Mouse (Mus musculus) megakaryocyte, embryonic 14.5 days (primary cell): Measurements from ENCODE around the gene Aldh16a1.

Experiments
- FLI1 ChIP-seq: IDR thresholded peaks from 2 replicates; pipeline ENCODE4 v1.6.1; 2012; ENCODE audit warnings: low read length, inconsistent platforms, mixed read lengths
- GATA1 ChIP-seq: IDR thresholded peaks from 3 replicates; pipeline ENCODE4 v1.6.1; 2012; ENCODE audit warnings: mixed read lengths, low read length, inconsistent platforms, borderline replicate concordance

DNA sequence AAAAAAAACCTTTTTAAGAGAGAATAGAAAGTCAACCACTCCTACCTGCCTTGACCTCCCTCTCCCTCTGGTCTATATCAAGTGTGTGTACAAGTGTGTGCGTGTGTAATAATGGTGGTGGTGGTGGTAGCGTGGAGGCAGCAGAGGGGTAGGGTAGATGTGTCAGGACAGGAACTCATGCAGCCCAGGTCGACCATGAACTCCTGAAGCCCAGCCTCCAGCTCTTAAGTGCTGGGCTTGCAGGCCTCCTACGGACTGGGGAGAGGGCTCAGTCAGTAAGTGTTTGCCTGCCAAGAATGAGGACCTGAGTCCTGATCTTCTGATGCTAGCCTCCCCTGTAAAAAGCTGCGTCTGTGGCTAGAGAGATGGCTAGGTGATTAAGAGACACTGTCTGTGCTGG is 49.4 kb downstream of the Aldh16a1 start:
- TF ChIP-seq GATA1 (no peak), FLI1 (no peak)
